Mouse (Mus musculus) erythroblast, embryonic 14.5 days (primary cell): ENCODE results near the gene Slc5a11.

Experiments used
- GATA1 ChIP-seq: IDR thresholded peaks from 2 replicates; pipeline ENCODE4 v1.6.1; 2012; ENCODE audit warnings: low read length, inconsistent platforms, mixed read lengths
- TAL1 ChIP-seq: IDR thresholded peaks from 3 replicates; pipeline ENCODE4 v1.6.1; 2012; ENCODE audit warnings: low read length, inconsistent platforms, mixed read lengths

DNA sequence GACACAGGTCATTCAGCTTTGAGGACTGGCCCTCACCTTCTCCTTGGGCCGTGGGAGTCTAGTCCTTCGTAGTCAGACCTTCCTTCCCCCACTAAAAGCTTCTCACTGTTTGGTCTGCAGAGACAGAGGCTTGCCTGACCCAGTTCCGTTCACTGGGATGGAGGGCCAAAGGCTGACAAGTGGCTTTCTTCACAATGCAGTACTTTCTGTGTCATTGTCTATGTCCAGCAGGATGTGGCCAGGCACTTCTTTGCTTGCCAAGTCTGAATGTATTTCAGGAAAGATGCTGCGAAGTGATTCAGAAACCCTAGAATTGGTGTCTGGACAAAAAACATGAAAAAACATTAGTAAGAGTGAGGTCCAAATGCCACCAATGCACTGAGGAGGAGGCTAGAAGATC, 65.2 kb downstream of the Slc5a11 start:
- TF ChIP-seq GATA1: no peak
- no peak for TF ChIP-seq TAL1
